Mouse (Mus musculus): ENCODE results near the gene 3425401B19Rik. TPM values are rescaled to one million over a fixed set of nuclear protein-coding genes. Genes with fewer than 3 reads are reported as not detected.

3425401B19Rik gene
- polyA plus RNA-seq, 1 experiment: 0.86 TPM

- no peaks in the 10 kb centered on the region for H3K36me3 ChIP-seq (ENCODE audit: control insufficient read depth, insufficient read depth, low read length)
- no peak for TF ChIP-seq POLR2A (IDR thresholded peaks at IDR 0.05; ENCODE audit: low read depth, low read length)
- no peak for TF ChIP-seq CTCF (conservative IDR thresholded peaks at IDR 0.05; ENCODE audit: insufficient read depth, insufficient read length, low read depth, low read length)
- no peaks in the 10 kb centered on the region for H3K27me3 ChIP-seq (replicated peaks; ENCODE audit: control insufficient read depth, insufficient read depth, low read length)
- WGBS: 42% methylated on average over 19 of the region's 19 CpGs
- no peaks in the 10 kb centered on the region; the same call in 1 of the 2 replicates for H3K4me1 ChIP-seq (ENCODE audit: control insufficient read depth, insufficient read depth, low read length)
- DNase-seq: no peak
- no peak overlapping the region for H3K27ac ChIP-seq (ENCODE audit: insufficient read depth, low read depth, low read length)
- H3K4me3 ChIP-seq (ENCODE audit: insufficient read depth, low read depth, low read length): no peak overlapping the region
Observed at GRCm38 (mm10) chr14:32684735-32685105, 373 bp downstream of the 3425401B19Rik start.

GRCm38 (mm10) chr14:32683982-32684734, 935 bp downstream of the 3425401B19Rik start:
- H3K27me3 ChIP-seq (replicated peaks; ENCODE audit: control insufficient read depth, insufficient read depth, low read length): no peaks in the 10 kb centered on the region
- no peak overlapping the region for H3K27ac ChIP-seq (ENCODE audit: insufficient read depth, low read depth, low read length)
- H3K36me3 ChIP-seq (ENCODE audit: control insufficient read depth, insufficient read depth, low read length): no peaks in the 10 kb centered on the region
- no peak overlapping the region for H3K4me3 ChIP-seq (ENCODE audit: insufficient read depth, low read depth, low read length)
- no peaks in the 10 kb centered on the region; the same call in 1 of the 2 replicates for H3K4me1 ChIP-seq (ENCODE audit: control insufficient read depth, insufficient read depth, low read length)
- TF ChIP-seq CTCF (conservative IDR thresholded peaks at IDR 0.05; ENCODE audit: insufficient read depth, insufficient read length, low read depth, low read length) (no peak), POLR2A (IDR thresholded peaks at IDR 0.05; ENCODE audit: low read depth, low read length) (no peak)
- peak; percentile 52 for DNase-seq
- WGBS: 47% methylated on average over 19 of the region's 19 CpGs

DNA sequence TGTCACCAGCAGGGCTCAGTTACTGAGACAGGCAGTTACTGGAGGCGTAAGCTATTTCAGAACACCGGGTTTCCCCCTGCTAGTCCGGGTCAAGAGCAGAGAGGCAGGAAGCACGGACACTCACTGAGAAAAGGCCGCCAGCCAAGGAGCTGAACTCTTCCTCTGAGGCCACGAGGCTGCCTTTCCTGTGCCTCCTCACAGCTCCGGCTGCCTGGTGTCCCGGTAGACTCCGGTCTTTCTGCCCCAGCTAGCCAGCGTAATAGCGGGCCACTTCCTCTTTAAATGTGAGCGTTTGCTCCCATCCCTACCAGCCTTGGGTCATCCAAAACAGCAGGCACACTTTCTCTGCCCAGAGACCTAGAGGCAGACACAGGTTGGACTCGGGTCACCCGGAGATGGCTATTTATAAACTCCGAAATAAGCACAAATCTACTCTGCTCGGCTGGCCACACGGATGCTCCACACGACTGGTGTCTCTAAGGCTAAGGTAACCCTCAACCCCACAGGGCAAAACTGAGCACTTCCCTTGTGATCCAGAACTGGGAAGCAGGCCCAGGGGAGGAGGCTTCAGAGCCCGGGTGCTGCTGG, 1.7 kb downstream of the 3425401B19Rik start:
- no peak overlapping the region for H3K27ac ChIP-seq (ENCODE audit: insufficient read depth, low read depth, low read length)
- H3K36me3 ChIP-seq (ENCODE audit: control insufficient read depth, insufficient read depth, low read length): no peaks in the 10 kb centered on the region
- 13% methylated on average over 19 of the region's 19 CpGs for WGBS
- peak; percentile 35 for DNase-seq
- H3K27me3 ChIP-seq (replicated peaks; ENCODE audit: control insufficient read depth, insufficient read depth, low read length): no peaks in the 10 kb centered on the region
- no peak overlapping the region for H3K4me3 ChIP-seq (ENCODE audit: insufficient read depth, low read depth, low read length)
- no peaks in the 10 kb centered on the region; the same call in 1 of the 2 replicates for H3K4me1 ChIP-seq (ENCODE audit: control insufficient read depth, insufficient read depth, low read length)
- TF ChIP-seq CTCF (conservative IDR thresholded peaks at IDR 0.05; ENCODE audit: insufficient read depth, insufficient read length, low read depth, low read length) (no peak), POLR2A (IDR thresholded peaks at IDR 0.05; ENCODE audit: low read depth, low read length) (no peak)

GRCm38 (mm10) chr14:32682536-32682935, 2.6 kb downstream of the 3425401B19Rik start:
- Histone ChIP-seq H3K36me3 (ENCODE audit: control insufficient read depth, insufficient read depth, low read length) (no peaks in the 10 kb centered on the region), H3K4me3 (ENCODE audit: insufficient read depth, low read depth, low read length) (no peak overlapping the region), H3K27ac (ENCODE audit: insufficient read depth, low read depth, low read length) (no peak overlapping the region), H3K27me3 (replicated peaks; ENCODE audit: control insufficient read depth, insufficient read depth, low read length) (no peaks in the 10 kb centered on the region), H3K4me1 (ENCODE audit: control insufficient read depth, insufficient read depth, low read length) (no peaks in the 10 kb centered on the region; the same call in 1 of the 2 replicates)
- TF ChIP-seq CTCF (conservative IDR thresholded peaks at IDR 0.05; ENCODE audit: insufficient read depth, insufficient read length, low read depth, low read length): no peak
- TF ChIP-seq POLR2A (IDR thresholded peaks at IDR 0.05; ENCODE audit: low read depth, low read length): no peak
- DNase-seq: no peak
- WGBS: 92% methylated on average over 12 of the region's 12 CpGs

DNA sequence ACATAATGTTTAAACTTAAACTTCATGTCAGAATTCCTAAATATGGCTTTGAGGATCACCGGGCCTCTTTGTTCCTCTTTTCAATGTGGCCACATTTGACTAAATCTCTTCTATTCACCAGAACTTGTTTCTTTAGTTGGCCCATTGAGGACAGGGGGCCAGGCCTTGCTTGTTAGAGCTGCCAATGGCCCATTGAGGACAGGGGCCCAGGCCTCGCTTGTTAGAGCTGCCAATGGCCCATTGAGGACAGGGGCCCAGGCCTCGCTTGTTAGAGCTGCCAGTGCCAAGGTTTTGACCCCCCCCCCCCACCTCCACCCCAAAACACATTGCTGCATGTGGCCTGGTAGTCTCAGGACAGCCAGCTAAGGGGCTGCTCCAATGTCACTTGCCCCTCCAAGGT, 3.5 kb downstream of the 3425401B19Rik start:
- no peak for DNase-seq
- H3K36me3 ChIP-seq (ENCODE audit: control insufficient read depth, insufficient read depth, low read length): no peaks in the 10 kb centered on the region
- H3K4me1 ChIP-seq (ENCODE audit: control insufficient read depth, insufficient read depth, low read length): no peaks in the 10 kb centered on the region; the same call in 1 of the 2 replicates
- no peaks in the 10 kb centered on the region for H3K27me3 ChIP-seq (replicated peaks; ENCODE audit: control insufficient read depth, insufficient read depth, low read length)
- H3K4me3 ChIP-seq (ENCODE audit: insufficient read depth, low read depth, low read length): no peak overlapping the region
- no peak for TF ChIP-seq CTCF (conservative IDR thresholded peaks at IDR 0.05; ENCODE audit: insufficient read depth, insufficient read length, low read depth, low read length)
- TF ChIP-seq POLR2A (IDR thresholded peaks at IDR 0.05; ENCODE audit: low read depth, low read length): no peak
- 95% methylated on average over 3 of the region's 3 CpGs for WGBS
- no peak overlapping the region for H3K27ac ChIP-seq (ENCODE audit: insufficient read depth, low read depth, low read length)

- no peak overlapping the region for H3K27ac ChIP-seq (ENCODE audit: insufficient read depth, low read depth, low read length)
- TF ChIP-seq CTCF (conservative IDR thresholded peaks at IDR 0.05; ENCODE audit: insufficient read depth, insufficient read length, low read depth, low read length) (no peak), POLR2A (IDR thresholded peaks at IDR 0.05; ENCODE audit: low read depth, low read length) (no peak)
- WGBS: 76% methylated on average over 3 of the region's 3 CpGs
Observed at GRCm38 (mm10) chr14:32678565-32678964, 6.5 kb downstream of the 3425401B19Rik start.

DNA sequence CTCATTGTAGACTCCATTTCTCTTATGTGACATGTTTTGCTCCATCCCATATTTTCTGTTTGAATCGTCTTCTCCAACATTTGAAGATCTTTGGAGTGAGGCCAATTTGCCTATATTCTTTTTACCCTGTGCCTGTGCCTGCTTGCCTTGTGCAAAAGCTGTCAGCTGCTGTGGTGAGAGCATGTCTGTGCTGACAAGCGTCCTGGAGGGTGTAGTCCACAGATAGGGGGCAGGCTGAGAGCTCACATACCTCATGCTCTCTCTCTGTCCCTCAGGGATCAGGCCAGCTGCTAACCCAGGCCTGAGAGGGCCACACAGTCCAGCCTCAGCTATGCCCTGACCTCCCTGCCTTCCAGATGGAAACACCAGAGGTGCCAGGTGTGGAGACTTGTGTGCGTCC, 11.9 kb downstream of the 3425401B19Rik start:
- DNase-seq: no peak
- Histone ChIP-seq H3K27ac (ENCODE audit: insufficient read depth, low read depth, low read length) (no peak overlapping the region), H3K4me1 (ENCODE audit: control insufficient read depth, insufficient read depth, low read length) (no peaks in the 10 kb centered on the region), H3K27me3 (replicated peaks; ENCODE audit: control insufficient read depth, insufficient read depth, low read length) (no peaks in the 10 kb centered on the region), H3K36me3 (ENCODE audit: control insufficient read depth, insufficient read depth, low read length) (no peaks in the 10 kb centered on the region), H3K4me3 (ENCODE audit: insufficient read depth, low read depth, low read length) (no peak overlapping the region)
- TF ChIP-seq CTCF (conservative IDR thresholded peaks at IDR 0.05; ENCODE audit: insufficient read depth, insufficient read length, low read depth, low read length): no peak
- no peak for TF ChIP-seq POLR2A (IDR thresholded peaks at IDR 0.05; ENCODE audit: low read depth, low read length)
- whole genome bisulfite sequencing: 61% methylated on average over 3 of the region's 3 CpGs

More at GRCm38 (mm10) chr14:32678565-32678964, 6.5 kb downstream of the 3425401B19Rik start:
- DNase-seq: no peak
- Histone ChIP-seq H3K27me3 (replicated peaks; ENCODE audit: control insufficient read depth, insufficient read depth, low read length) (no peaks in the 10 kb centered on the region), H3K4me1 (ENCODE audit: control insufficient read depth, insufficient read depth, low read length) (no peaks in the 10 kb centered on the region), H3K36me3 (ENCODE audit: control insufficient read depth, insufficient read depth, low read length) (no peaks in the 10 kb centered on the region), H3K4me3 (ENCODE audit: insufficient read depth, low read depth, low read length) (no peak overlapping the region)

Data from kidney, adult 2 months (tissue).